Mouse (Mus musculus) cortical plate, adult 2 months (tissue): ENCODE measurements around the gene Grn. TPM values are rescaled to one million over a fixed set of nuclear protein-coding genes. Genes with fewer than 3 reads are reported as not detected.

Source experiments
- H3K27ac ChIP-seq: fragments of 200-500 bp; 2 replicates; pipeline ENCODE4 v1.5.1; 2012; ENCODE audit warnings: low read length, control low read depth, inconsistent platforms; ENCODE audit not compliant: insufficient read depth
- H3K4me1 ChIP-seq: fragments of 200-500 bp; 2 replicates; pipeline ENCODE4 v1.6.1; 2011; ENCODE audit warnings: low read length; ENCODE audit not compliant: control insufficient read depth, insufficient read depth
- H3K4me3 ChIP-seq: fragments of 200-500 bp; 2 replicates; pipeline ENCODE4 v1.5.1; 2011; ENCODE audit warnings: mild to moderate bottlenecking, low read length, control low read depth; ENCODE audit not compliant: insufficient read depth
- CTCF ChIP-seq: fragments of 200-500 bp; IDR thresholded peaks from 2 replicates; pipeline ENCODE4 v1.5.1; 2011; ENCODE audit warnings: mild to moderate bottlenecking, control low read depth, low read length; ENCODE audit not compliant: insufficient read depth; ENCODE audit errors: extremely low read depth
- POLR2A ChIP-seq: fragments of 200-500 bp; IDR thresholded peaks from 2 replicates; pipeline ENCODE4 v1.6.1; 2011; ENCODE audit warnings: mild to moderate bottlenecking, low read length, control low read depth; ENCODE audit not compliant: insufficient read depth; ENCODE audit errors: extremely low read depth
- polyA plus RNA-seq: library from polyadenylated mRNA; depleted of rRNA; stranded (reverse); fragments of >200 nt; gene quantifications from 2 replicates; pipeline ENCODE4 v1.2.3, GENCODE M21; 2012

Gene Grn
- polyA plus RNA-seq, 1 experiment, result 64.6 TPM

DNA sequence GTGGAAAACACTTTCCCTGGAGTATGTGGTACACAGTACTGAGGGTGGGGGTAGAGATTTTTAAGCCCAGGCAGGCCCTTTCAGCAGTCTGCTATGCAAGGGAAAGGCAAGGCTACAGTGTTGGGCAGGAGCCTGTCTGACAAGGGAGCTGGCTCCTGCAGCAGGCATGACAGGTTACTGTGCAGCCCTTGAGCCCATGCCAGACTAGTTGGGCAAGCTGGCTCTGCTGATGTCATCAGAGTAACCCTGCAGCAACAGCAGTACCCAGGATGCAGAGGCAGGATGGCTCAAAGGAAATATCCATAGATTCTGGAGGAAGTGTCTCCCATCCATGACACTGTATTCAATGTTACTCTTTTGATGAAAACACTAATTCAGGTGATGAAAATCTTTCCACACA is 11.2 kb upstream of the Grn start:
- TF ChIP-seq POLR2A (no peak), CTCF (no peak)

GRCm38 (mm10) chr11:102421559-102421958 is 8.6 kb upstream of the Grn start:
- Histone ChIP-seq H3K4me1 (no peaks in the 10 kb centered on the region), H3K27ac (no peak overlapping the region), H3K4me3 (no peak overlapping the region)
- TF ChIP-seq CTCF, result no peak
- no peak for TF ChIP-seq POLR2A

More for the DNA sequence above, 11.2 kb upstream of the Grn start:
- H3K4me3 ChIP-seq, result no peak overlapping the region
- H3K27ac ChIP-seq, result no peak overlapping the region
- H3K4me1 ChIP-seq, result no peaks in the 10 kb centered on the region

DNA sequence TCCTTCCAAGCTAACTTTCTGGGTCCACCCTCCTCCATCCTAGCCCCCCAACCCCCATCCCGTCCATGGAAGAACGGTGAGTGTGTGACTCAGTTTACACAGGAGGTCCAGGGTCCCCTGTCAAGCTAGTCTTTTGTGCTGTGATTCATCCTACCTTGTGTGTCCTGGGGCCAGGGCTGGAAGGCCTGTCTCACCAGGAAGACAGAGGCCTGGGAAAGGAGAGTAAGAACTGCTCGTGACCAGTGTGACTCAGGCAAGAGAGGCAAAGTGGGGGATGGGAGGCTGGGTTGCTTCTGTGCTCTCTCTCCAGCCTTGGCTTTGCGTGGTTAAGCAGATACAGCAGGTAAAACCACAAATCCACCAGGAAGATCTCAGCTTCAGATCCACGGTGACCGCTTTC is 5.4 kb upstream of the Grn start:
- TF ChIP-seq CTCF (no peak), POLR2A (no peak)
- no peak overlapping the region for H3K4me3 ChIP-seq
- no peak overlapping the region for H3K27ac ChIP-seq
- H3K4me1 ChIP-seq, result no peaks in the 10 kb centered on the region

GRCm38 (mm10) chr11:102425555-102426316 is 4.4 kb upstream of the Grn start:
- H3K4me1 ChIP-seq, result no peaks in the 10 kb centered on the region
- H3K4me3 ChIP-seq, result no peak overlapping the region
- TF ChIP-seq POLR2A (no peak), CTCF (no peak)
- no peak overlapping the region for H3K27ac ChIP-seq

- H3K4me3 ChIP-seq, result no peak overlapping the region; the same call in 1 of the 2 replicates
- no peak overlapping the region for H3K27ac ChIP-seq
- no peak for TF ChIP-seq CTCF
- no peak for TF ChIP-seq POLR2A
- peaks cover 6% of the 10 kb centered on the region for H3K4me1 ChIP-seq
Observed at GRCm38 (mm10) chr11:102428981-102429540, 1.1 kb upstream of the Grn start.

- TF ChIP-seq POLR2A (no peak), CTCF (no peak)
- Histone ChIP-seq H3K27ac (no peak overlapping the region), H3K4me1 (peaks cover 8% of the 10 kb centered on the region), H3K4me3 (peak overlapping the region; percentile 41)
Observed at GRCm38 (mm10) chr11:102429551-102429950, 564 bp upstream of the Grn start.

DNA sequence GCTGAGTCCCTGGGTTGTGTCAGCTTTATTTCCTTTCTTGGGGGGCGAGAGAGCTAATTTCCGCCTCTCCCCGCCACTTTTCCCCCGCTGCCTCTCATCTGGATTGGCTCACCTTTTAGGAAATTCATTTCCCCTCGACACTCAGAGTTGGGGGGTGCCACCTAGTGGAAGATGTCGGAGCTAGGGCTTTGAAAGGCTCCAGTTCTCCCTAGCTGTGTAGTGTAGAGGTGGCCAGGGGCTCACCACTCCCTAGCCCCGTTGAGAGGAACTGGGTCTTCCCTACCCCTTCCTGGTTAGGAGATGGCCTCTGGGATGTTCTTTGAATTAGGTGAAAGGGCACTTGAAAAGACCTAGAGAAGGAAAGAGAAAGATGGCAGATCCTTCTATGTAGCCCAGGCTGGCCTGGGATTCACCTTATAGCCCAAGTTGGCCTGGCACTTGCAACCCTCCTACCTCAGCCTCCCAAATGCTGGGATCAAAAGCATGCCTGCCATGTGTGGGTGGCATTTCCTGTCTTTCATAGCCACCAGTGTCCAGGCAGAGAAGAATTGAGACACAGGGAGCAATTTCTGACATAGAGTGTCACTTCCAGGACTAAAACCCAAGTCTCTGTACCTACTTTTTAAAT is 1.0 kb downstream of the Grn start:
- Histone ChIP-seq H3K4me3 (peak overlapping the region; percentile 41), H3K27ac (peak overlapping the region; percentile 26; the same call in 1 of the 2 replicates), H3K4me1 (peaks cover 8% of the 10 kb centered on the region)
- TF ChIP-seq POLR2A, result no peak
- peak; percentile 67 for TF ChIP-seq CTCF

DNA sequence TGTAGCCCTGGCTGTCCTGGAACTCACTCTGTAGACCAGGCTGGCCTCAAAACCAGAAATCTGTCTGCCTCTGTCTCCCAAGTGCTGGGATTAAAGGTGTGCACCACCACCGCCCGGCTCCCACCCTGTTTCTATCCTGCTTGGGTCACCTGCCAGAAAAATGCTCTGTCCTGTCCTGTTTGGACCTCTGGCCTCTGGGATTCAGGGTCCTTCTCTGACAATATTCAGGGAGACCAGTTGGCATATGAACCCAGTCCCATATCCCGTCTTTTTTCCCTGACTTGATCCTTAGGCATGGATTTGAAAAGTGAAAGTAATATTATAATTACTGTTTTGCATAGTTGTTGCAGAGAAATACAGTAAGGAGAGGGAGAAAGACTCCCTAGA is 1.6 kb downstream of the Grn start:
- H3K4me3 ChIP-seq, result no peak overlapping the region; the same call in 1 of the 2 replicates
- no peak overlapping the region for H3K27ac ChIP-seq
- TF ChIP-seq POLR2A, result no peak
- no peak for TF ChIP-seq CTCF
- H3K4me1 ChIP-seq, result peaks cover 8% of the 10 kb centered on the region

GRCm38 (mm10) chr11:102432115-102432843 is 2.2 kb downstream of the Grn start:
- TF ChIP-seq CTCF, result no peak
- no peak for TF ChIP-seq POLR2A
- no peak overlapping the region for H3K27ac ChIP-seq
- H3K4me3 ChIP-seq, result no peak overlapping the region
- H3K4me1 ChIP-seq, result peaks cover 8% of the 10 kb centered on the region
